Mouse (Mus musculus): ENCODE data around the gene B3galt1. TPM values are rescaled to one million over a fixed set of nuclear protein-coding genes. Genes with fewer than 3 reads are reported as not detected.
A peak's percentile ranks its signal among the peaks of the same experiment; 100 is the strongest.

The B3galt1 gene
- total RNA-seq, 4 experiments from 2014 or later = 0.94 to 1.8 (median 1.3) TPM

DNA sequence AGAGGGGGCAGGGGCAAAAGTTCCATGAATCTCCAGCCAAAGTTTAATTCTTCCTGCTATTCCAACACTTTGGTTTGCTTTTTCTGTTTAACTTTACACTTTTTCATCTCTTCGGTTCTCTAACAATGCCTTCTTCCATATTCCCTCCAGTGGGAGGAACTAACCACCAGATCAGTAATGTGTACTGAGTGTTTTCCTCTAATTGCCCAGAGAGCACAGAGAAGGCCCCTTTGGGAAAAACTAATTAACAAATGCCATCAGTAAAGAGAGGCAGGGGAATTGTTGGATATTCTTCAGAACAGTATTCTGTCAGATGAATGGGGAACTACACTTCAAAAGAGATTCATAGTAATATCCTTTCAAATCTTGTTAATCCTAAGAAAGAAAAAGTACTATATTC lies 338.1 kb downstream of the B3galt1 start:
- no peak for DNase-seq (ENCODE audit: low spot score)

DNA sequence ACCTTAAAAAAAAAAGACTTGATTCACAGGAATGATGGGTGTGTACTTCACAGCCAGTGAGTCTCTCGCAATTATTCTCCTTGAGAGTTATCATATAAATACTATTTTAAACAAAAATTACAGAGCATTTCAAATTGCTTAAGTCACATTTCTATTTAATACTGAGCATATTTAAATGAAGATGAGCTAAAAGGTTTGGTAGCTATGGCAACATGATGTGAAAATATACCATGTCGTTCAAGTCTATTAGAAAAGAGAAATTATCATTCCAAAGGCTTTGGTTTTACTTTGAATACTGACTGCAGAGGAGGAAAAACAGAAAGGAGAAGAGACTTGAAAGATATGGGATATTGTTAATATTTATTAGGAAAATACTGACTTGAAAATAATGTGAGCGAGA lies 366.3 kb downstream of the B3galt1 start:
- DNase-seq (ENCODE audit: low spot score) = no peak

DNA sequence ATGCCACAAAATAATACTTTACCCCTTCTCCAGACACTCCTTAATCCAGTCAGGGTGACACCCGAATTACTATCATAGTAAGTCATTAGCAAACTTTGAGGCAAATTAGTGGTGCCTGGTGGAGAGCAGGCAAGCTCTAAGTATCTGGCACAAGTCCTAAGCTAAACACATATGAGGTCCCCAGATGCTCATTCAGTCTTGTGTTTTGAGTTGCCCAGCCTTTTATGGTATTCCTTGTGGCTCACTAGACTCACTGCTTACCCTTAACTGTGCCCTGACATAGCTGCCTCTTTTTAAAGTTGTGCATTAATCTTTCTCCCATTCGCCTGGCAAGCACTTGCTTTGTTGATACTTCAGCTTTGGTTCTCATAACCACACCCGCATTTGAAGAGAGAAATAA lies 382.7 kb downstream of the B3galt1 start:
- DNase-seq (ENCODE audit: low spot score) = no peak

DNA sequence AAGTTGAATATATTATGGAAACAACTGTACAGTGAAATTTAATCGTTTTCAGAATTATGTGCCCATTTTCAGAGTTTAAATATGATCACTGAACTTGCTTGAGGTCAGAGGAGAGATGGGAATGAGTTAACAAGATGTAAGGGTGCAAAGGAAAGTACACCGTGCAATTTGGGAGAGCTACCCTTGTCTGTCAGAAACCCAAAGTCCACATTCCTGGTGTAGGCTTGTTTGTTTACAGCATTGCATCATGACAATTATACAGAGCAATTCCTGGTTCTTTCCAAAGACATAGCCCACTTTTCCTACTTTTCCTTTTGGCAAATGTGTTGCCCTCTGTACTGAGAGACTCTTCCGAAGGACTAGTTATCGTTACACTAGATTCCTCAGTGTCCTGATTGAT lies 390.5 kb downstream of the B3galt1 start:
- no peak for DNase-seq (ENCODE audit: low spot score)

DNA sequence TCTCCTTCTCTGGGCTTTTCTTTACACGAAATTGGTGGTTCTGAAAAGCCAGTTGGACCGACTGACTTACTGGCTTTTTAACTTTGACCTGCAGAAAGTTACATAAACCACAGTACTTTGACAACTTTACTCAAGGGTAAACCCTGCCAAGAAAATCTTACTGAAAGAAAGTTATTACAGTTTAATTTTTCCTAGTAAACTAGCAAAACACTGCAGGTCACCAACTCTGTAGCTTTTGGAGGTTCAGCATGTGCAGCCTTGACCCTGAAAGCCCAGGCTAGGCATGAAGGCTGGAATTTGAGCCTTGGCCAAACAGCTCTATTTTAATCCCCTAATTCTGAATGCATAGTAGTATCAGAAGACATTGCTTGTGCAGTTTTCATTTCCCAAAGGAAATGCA lies 391.9 kb downstream of the B3galt1 start:
- peak; percentile 9 for DNase-seq (ENCODE audit: low spot score)

DNA sequence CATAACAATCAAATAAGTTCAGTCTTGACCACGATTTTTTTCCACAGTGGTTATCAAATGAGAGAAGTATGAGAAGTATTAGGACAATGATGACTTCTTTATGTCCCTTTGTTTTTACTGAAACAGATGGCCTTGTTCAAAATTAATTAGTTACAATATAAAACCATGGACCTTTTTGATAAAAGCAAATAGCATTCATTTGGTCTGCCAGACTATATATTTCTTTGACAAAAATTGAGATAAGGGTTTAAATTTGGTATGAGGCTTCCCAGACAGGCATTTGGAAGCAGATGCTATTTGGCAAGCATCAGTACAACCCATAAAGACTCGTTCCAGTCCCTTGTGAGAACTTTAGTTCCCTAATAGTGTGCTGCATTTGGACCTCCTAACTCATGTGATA lies 395.0 kb downstream of the B3galt1 start:
- no peak for DNase-seq (ENCODE audit: low spot score)

DNA sequence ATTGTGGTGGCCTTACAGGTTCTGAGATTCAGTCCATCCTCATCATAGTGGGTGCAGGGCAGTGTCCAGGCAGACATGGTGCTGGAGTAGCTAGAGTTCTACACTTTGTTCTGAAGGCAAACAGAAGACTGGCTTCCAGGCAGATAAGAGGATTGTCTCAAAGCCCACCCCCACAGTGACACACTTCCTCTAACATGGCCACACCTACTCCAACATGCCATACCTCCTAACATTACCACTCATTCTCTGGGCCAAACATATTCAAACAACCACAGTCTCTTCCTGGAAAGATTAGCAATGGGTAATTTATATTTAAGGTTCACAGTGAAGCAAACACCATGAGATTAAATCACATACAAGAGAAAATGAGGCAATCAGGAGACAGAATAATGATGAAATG lies 403.1 kb downstream of the B3galt1 start:
- DNase-seq (ENCODE audit: low spot score) = no peak

DNA sequence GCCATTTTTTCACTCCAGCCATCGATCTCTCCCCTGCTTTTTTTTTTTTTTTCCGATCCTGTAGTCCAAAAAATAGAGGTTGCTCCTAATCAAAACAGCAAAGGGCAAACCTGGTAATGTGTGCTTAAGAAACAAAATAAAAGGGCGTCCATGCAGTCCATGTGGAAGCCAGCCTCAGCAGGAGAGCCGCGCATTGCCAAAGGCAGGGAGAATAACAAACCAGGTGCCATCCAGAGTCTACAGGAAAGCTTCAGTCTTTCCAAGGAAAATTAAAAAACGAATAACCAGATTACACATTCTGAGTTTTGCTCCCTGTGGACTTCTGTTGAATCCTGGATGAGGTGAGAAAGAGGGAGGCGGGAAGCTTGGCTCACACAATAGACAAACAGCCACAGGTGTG lies 405.4 kb downstream of the B3galt1 start:
- no peak for DNase-seq (ENCODE audit: low spot score)

DNA sequence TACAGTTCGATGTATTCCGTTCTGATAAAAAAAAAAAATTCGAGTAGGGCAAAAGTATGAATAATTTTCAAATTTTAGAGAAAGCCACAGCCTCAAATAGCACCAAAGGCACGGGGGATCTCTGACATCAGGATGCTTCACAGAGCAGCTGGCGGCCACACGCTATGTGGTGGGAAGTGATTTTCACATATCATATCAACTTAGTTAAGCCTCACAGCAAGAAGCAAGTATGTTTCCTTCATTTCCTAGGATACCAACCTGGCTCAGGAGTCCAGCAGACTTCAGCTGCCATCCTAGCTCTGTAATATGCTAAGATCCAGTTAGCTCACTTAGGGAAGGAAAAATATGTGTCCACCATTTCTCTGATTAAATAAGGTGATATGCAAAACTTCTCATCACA lies 405.9 kb downstream of the B3galt1 start:
- DNase-seq (ENCODE audit: low spot score) = no peak

DNA sequence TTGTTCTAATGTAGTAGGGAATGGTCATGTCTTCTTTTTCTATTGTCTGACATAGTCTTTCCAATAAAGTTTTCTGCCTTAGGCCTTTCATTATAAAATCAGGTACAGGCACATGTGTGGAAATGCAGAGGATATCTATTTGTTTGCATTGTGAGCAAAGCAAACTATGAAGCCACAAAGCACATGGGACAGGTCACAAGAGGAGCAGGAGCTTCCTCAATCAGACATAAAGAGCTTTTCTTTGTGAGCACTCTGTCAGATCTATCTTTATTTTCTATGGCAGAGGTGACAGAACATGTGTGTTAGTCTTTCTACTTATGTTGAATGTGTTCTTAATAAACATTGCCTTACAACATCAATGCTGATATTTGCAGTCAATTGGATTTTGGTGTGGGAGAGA lies 410.1 kb downstream of the B3galt1 start:
- DNase-seq (ENCODE audit: low spot score) = no peak

DNA sequence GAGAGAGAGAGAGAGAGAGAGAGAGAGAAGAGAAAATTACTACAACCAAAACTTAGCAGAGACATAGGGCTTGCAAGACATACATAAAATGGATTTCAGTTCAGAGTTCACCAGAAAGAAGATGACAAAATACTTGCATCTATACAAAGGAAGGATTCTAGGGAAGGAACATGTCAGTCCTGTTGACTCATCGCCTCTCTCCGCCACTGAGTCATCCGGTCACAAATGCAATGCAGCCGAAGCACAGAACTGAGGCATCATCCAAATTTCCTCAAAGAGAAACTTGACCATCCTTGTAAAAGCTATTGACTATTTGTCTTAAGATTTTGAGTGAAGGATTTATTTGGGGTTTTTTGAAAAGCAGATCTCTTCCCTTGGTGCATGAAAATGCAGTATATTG lies 410.8 kb downstream of the B3galt1 start:
- no peak for DNase-seq (ENCODE audit: low spot score)

DNA sequence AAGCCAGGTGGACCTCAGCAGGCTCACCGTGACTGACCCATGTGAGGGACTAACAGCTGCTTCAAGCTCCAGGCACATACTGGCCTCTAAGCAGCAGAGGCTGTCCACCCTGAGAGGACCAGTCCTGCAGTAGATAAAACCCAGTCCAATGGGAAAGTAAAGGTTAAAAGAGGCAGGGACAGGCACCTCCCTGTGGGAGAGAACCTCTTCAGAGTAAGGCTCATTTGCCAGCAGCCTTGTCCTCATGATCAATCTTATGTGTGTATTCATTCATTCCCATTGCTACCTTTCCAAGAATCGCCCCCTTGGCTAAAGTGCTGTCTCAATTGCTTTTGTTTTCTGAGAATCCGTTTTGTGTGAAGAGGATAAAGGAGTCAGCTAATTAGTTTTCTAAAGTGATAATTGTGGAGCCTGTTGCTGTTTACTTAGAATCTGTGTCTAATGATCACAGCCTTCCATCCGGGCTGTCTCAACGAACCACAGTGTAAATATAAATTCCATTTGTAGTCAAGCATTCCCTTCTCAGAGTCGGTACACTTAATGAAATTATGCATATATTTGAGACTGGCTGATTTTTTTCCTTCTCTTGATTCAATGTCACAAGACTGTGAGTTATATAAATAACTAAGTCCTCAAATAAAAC lies 412.1 kb downstream of the B3galt1 start:
- DNase-seq (ENCODE audit: low spot score) = no peak

DNA sequence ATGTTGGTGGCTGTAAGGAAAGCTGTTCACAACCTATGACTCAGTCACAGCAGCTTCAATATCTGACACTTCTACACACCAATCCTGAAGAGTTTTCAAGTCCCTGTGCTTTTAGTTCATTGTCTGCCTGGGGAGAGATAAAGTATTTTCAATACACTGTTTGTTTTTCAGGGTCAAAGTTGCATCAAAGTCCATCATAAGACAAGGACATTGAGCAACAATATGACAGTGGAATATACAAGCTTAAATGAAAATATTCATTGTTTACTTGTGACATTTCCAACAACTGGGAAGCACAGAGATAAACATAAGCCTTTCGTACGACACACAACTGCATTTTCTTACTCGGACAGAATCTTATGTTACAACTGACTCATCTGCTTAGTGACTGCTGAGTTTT lies 417.9 kb downstream of the B3galt1 start:
- DNase-seq (ENCODE audit: low spot score) = no peak

DNA sequence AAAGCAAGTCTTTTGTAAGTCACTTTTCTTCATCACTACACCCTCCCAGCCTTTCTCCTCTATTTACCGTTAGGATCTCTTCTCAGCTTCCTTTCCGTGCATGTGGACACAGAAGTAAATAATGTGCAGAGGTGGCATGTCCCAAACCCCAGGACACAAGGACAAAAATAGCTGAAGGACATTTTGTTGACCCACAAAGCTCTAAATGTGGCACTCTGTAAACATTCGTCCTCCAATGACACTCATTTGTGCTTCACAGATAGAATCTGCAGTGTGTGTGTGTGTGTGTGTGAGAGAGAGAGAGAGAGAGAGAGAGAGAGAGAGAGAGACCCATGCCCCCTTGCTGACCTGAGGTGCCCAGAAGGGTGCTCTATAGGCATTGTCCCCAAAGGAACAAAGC lies 419.5 kb downstream of the B3galt1 start:
- DNase-seq (ENCODE audit: low spot score) = no peak

DNA sequence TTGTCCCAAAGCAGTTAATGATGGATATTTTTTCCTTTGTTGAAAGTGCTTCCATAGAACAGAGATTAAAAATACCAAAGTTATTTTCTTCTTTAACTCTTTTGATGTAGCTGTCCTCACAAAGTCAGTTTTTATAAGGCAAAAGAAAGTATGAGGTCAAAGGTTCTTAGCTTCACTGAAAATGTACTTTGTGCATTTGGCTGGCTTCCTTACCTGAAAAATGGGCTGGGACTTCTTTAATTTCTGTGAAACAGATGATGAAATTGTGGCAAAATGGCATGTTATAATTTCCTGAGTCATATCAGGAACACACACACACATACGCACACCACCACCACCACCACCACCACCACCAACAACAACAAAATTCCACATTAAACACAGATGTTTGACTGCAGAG lies 427.8 kb downstream of the B3galt1 start:
- no peak for DNase-seq (ENCODE audit: low spot score)

DNA sequence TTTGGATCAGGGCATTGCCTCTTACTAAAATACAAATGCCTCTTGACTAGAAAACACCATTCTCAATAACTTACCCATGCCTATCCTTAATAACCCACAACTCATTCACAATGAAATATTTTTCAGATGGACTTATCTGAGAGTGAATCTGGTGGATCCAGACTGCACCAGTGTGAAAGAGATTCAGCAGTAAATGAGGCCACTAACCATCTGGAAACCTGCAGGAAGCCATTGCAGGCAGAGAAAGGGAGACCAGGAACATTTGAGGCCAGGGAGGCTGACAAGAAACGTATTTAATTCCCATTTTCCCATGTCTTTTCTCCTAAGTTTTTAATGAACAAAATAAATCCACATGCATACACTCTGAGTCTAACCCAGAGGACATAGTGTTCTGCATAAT lies 437.4 kb downstream of the B3galt1 start:
- DNase-seq (ENCODE audit: low spot score) = no peak

DNA sequence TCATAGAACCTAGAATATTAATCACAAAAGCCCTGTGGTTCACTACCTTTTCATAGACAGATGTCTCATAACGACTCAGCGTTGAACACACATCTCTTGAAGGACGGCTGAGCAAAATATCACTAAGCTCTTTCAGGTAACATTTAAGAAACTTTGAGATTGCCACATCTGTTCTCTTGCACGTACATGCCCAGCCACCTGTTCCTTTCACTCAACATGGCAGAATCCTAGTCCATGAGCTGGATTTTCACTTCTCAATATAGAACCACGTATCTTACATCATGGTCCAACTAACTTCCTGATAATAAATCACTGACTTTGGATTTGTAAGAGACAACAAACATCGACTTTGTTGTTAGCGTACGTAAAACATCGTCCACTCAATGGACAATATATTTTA lies 439.5 kb downstream of the B3galt1 start:
- no peak for DNase-seq (ENCODE audit: low spot score)

DNA sequence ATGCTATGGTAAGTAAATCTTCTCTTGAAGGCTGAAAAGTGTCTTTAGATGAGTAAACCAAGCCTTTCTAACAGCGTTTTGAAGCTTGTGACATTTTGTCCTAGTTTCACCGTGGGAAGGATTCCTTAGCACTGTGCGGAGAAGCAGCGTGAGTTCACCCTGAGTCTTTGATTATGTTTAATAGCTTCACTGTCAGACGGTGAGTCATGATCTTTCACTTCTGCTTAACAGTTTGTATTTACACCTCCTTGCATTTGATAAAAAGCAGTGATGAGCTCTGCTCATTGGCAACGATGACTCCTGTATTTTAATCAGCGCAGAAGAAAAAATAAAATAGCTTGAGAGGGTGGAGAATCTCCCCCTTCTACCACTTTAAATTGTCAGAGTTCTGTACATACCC lies 440.0 kb downstream of the B3galt1 start:
- DNase-seq (ENCODE audit: low spot score) = no peak

DNA sequence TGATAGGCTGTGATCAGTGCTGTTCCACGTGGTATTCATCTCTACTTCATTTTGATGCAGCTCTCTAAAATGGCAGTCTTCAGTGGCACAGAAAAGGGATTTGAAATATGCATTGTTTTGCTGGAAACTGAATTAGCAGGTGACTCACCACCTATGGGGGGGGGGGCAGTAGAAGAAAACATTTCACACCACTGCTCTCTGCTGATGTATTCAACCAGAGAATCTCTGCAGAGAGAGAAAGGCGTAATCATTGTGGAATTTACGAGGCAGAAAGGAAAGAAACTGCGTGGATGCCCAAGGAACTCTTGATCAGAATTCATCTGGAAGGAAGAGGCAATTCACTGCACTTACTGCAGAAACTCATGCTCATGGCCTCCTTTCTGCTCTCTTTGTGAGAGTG lies 445.7 kb downstream of the B3galt1 start:
- DNase-seq (ENCODE audit: low spot score) = no peak

DNA sequence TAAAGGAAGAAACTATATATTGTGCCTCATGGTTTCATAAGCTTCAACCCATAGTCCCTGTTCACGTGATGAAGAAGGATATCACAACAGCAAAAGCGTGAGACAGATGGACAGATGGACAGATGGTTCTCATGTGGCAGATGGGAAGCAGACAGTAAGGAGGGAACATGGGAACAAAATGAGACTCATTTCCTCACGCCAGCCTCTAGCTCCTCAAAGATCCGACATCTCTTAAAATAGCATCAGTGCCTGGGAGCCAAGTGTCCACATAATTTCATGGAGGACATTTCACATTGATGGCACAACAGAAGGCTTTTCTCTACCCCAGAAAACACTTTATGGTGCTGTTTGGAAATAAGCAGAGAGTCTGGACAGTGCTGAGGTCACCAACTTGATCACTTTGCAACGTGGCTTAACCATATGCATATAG lies 454.6 kb downstream of the B3galt1 start:
- no peak for DNase-seq (ENCODE audit: low spot score)

DNA sequence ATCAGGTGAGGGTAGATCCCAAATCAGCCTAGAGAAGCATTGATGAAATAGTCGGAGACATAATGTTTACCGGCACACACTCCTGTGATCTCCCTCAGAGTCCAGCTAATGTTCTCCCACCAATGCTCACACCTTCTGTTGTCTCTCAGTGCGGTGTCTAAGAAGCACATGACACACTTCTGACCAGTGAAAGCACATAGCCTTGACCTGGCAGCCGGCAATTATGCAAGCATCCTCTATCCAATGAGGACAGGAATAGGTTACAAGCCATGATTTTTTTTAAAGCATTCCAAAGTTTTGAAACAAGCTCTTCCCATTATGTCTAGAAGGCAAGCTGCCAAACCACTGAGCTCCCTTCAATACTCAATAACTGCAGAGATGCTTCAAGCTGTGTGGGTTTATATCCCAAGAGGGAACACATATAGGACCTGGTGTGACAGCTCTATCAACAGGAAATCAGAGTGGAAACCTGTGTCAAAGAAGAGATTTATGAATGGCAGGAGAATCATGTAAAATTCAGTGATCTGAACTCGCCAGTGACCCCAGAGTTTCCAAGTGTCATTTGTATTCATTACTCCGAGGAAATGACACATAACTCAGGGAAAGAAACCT lies 456.0 kb downstream of the B3galt1 start:
- DNase-seq (ENCODE audit: low spot score) = no peak

DNA sequence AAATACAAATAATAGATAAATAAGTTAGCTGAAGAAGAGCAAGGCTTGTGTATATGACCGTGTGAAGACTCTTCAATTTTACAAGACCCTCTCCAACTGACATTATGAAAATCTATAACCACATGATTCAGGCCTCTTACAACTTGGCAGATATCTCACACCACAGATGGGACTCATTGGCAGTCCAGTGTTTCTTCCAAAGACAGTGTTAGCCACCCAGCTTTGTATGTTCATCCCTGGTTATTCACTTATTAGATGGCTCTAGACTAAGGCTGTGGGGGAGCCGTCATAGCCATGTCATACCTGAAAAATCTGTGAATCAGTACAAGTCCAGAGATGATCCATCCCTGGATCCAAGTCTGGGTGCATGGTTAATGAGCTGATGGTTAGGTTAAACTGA lies 463.1 kb downstream of the B3galt1 start:
- no peak for DNase-seq (ENCODE audit: low spot score)

DNA sequence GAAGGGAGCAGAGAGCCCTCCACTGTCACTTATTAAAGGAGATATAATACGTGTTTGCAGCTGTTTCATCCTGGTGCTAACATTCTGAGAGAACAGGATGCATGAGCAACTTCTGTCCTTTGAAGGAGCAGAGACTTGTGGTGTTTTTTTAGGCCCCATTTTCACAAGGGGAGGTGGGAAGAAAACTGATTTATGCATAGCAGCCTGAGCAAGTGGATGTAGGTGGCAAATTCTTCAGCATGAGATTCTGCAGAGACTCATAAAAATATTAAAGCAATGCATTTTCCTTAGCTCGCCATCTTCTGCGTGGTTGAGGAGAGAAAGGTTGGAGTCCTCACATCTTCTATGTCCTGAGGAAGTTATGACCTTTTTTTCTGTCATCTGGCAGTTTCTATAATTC lies 469.0 kb downstream of the B3galt1 start:
- no peak for DNase-seq (ENCODE audit: low spot score)

DNA sequence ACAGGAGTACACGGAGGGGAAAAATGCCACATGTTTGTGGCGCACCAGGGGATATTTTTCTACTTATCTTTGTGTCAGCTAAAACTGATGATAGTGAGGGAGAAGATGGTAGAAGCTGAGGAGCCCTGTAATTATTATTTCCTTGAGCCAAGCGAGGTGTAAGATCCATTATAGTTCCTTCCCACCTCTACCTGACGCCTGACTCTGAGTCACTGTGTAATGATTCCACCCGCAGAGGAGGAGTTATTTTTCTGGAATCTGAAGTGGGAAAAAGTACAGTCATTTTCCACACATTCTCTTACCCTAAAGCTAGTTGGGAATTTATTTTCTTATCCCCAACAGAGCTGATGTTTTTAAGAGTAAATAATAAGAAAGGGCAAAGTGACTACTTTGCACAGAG lies 475.1 kb downstream of the B3galt1 start:
- DNase-seq (ENCODE audit: low spot score) = no peak
